Mouse (Mus musculus) ovary, adult 18-20 months (tissue): ENCODE results near the gene Zdhhc16.

Experiments used
- DNase-seq: peaks from one replicate; pipeline ENCODE4 v3.0.0; 2022; ENCODE audit warnings: low spot score, mixed read lengths

The Zdhhc16 gene

GRCm38 (mm10) chr19:41933179-41934086 lies at the start of gene Zdhhc16, which contains the start of gene Exosc1:
Zdhhc16 (plus strand) TSS chr19:41933480.
Exosc1 (minus strand) TSS chr19:41933423.
- DNase-seq: peak; percentile 97

GRCm38 (mm10) chr19:41883882-41884281 lies 49.4 kb upstream of the Zdhhc16 start:
- DNase-seq: no peak

- DNase-seq: no peak
Observed at GRCm38 (mm10) chr19:41888191-41888590, 45.1 kb upstream of the Zdhhc16 start.

- no peak for DNase-seq
Observed at GRCm38 (mm10) chr19:41894959-41895358, 38.3 kb upstream of the Zdhhc16 start.

- DNase-seq: peak; percentile 72
Observed at GRCm38 (mm10) chr19:41895460-41896318, 37.6 kb upstream of the Zdhhc16 start, which contains the start of gene Rrp12. Rrp12 (minus strand) TSS chr19:41896173.

- DNase-seq: no peak
Observed at GRCm38 (mm10) chr19:41896319-41896711, 37.0 kb upstream of the Zdhhc16 start.

GRCm38 (mm10) chr19:41898860-41899259 lies 34.4 kb upstream of the Zdhhc16 start:
- DNase-seq: no peak

- no peak for DNase-seq
Observed at GRCm38 (mm10) chr19:41900495-41901090, 32.7 kb upstream of the Zdhhc16 start.

GRCm38 (mm10) chr19:41901696-41902095 lies 31.6 kb upstream of the Zdhhc16 start:
- DNase-seq: no peak

GRCm38 (mm10) chr19:41902848-41903593 lies 30.3 kb upstream of the Zdhhc16 start:
- DNase-seq: no peak

GRCm38 (mm10) chr19:41905246-41905645 lies 28.0 kb upstream of the Zdhhc16 start:
- DNase-seq: no peak

- no peak for DNase-seq
Observed at GRCm38 (mm10) chr19:41906311-41907078, 26.8 kb upstream of the Zdhhc16 start.

GRCm38 (mm10) chr19:41907079-41907760 lies 26.1 kb upstream of the Zdhhc16 start:
- no peak for DNase-seq

GRCm38 (mm10) chr19:41908736-41909135 lies 24.5 kb upstream of the Zdhhc16 start:
- DNase-seq: no peak

- DNase-seq: no peak
Observed at GRCm38 (mm10) chr19:41910396-41910795, 22.9 kb upstream of the Zdhhc16 start.

- peak; percentile 95 for DNase-seq
Observed at GRCm38 (mm10) chr19:41911178-41912073, 21.9 kb upstream of the Zdhhc16 start, which contains the start of gene Pgam1. Pgam1 (plus strand) TSS chr19:41911923.

- DNase-seq: peak; percentile 77
Observed at GRCm38 (mm10) chr19:41912121-41913080, 20.9 kb upstream of the Zdhhc16 start.
